Mouse (Mus musculus): ENCODE data around the gene Gm42906.

- TF ChIP-seq CTCF (IDR thresholded peaks at IDR 0.05; ENCODE audit: extremely low read depth, insufficient read length, insufficient replicate concordance, low read depth, low read length) = no peak
- no peak for TF ChIP-seq POLR2A (IDR thresholded peaks at IDR 0.05; ENCODE audit: low read depth, low read length)
Measured at GRCm38 (mm10) chr5:151151549-151151948, 276.4 kb downstream of the Gm42906 start.
